Mouse (Mus musculus) spleen, postnatal 10 days (tissue): Measurements from ENCODE around the gene Trabd.

Experiments used
- DNase-seq, 2 experiments: peaks; one replicate each; pipeline ENCODE4 v3.0.0; 2021 to 2022; ENCODE audit warnings: low spot score in 2 of 2

Trabd gene

GRCm38 (mm10) chr15:89074613-89075477, at the start of gene Trabd:
Trabd (plus strand) TSS chr15:89075124.
- DNase-seq: peak in 1 of 2 experiments; percentile 24

GRCm38 (mm10) chr15:89044381-89044780, 30.5 kb upstream of the Trabd start:
- DNase-seq: no peak

- no peak for DNase-seq
Measured at GRCm38 (mm10) chr15:89046356-89046755, 28.6 kb upstream of the Trabd start.

GRCm38 (mm10) chr15:89054666-89055065, 20.3 kb upstream of the Trabd start:
- no peak for DNase-seq

- DNase-seq: peak in 1 of 2 experiments; percentile 4
Measured at GRCm38 (mm10) chr15:89058736-89059135, 16.2 kb upstream of the Trabd start.

GRCm38 (mm10) chr15:89059161-89059931, 15.6 kb upstream of the Trabd start, which contains the start of gene Panx2:
Panx2 (plus strand) TSS chr15:89059734.
- peak in 1 of 2 experiments; percentile 12 for DNase-seq

GRCm38 (mm10) chr15:89060032-89060681, 14.8 kb upstream of the Trabd start:
- DNase-seq: peak in 1 of 2 experiments; percentile 12

GRCm38 (mm10) chr15:89060811-89061460, 14.0 kb upstream of the Trabd start:
- peak in 1 of 2 experiments; percentile 8 for DNase-seq

- peak in 1 of 2 experiments; percentile 9 for DNase-seq
Measured at GRCm38 (mm10) chr15:89061761-89062517, 13.0 kb upstream of the Trabd start.

- peak in 1 of 2 experiments; percentile 6 for DNase-seq
Measured at GRCm38 (mm10) chr15:89062518-89062910, 12.4 kb upstream of the Trabd start.

- no peak for DNase-seq
Measured at GRCm38 (mm10) chr15:89063001-89063400, 11.9 kb upstream of the Trabd start.

- peak in 1 of 2 experiments; percentile 5 for DNase-seq
Measured at GRCm38 (mm10) chr15:89063536-89063935, 11.4 kb upstream of the Trabd start.

GRCm38 (mm10) chr15:89064891-89065290, 10.0 kb upstream of the Trabd start:
- DNase-seq: no peak

GRCm38 (mm10) chr15:89067609-89068008, 7.3 kb upstream of the Trabd start:
- DNase-seq: no peak

- DNase-seq: no peak
Measured at GRCm38 (mm10) chr15:89068226-89068625, 6.7 kb upstream of the Trabd start.

GRCm38 (mm10) chr15:89069336-89069840, 5.5 kb upstream of the Trabd start:
- no peak for DNase-seq

GRCm38 (mm10) chr15:89070606-89071005, 4.3 kb upstream of the Trabd start:
- no peak for DNase-seq

- DNase-seq: no peak
Measured at GRCm38 (mm10) chr15:89073993-89074603, 826 bp upstream of the Trabd start.

- peak; percentile 75 to 88 for DNase-seq
Measured at GRCm38 (mm10) chr15:89075478-89076147, 689 bp downstream of the Trabd start.
